Mouse (Mus musculus): ENCODE measurements around the gene Hcn3.

DNA sequence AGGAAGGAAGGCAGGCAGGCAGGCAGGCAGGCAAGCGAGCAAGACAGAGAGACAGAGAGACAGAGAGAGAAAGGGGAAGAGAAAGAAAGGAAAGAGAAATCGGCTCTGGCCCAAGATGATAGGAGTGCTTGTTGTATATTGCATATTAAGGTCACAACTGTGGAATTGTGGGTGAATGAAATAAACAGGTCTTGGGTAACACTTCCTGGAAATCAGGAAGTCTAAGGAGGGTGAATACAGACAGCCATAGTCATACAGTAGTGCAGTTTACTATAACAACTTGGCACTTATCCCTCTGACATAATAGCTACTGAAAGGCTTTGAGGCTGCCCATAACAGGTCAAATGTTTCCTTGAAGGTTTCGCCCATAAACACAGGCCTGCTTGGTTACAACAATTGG, 39.8 kb upstream of the Hcn3 start:
- TF ChIP-seq POLR2A (IDR thresholded peaks at IDR 0.05; ENCODE audit: control insufficient read depth, extremely low read depth, insufficient read depth, low read length, poor library complexity) (no peak), CTCF (IDR thresholded peaks at IDR 0.05; ENCODE audit: borderline replicate concordance, control insufficient read depth, extremely low read depth, insufficient read depth, low read length, poor library complexity) (no peak)
